Mouse (Mus musculus) hindbrain, embryonic 11.5 days (tissue): ENCODE measurements around the gene Fbxw10. TPM values are rescaled to one million over a fixed set of nuclear protein-coding genes. Genes with fewer than 3 reads are reported as not detected.

ENCODE experiments used
- ATAC-seq: fragments of 200-750 bp; cut with Nextera tagmentation; 2 replicates; pipeline ENCODE4 v1.8.0; 2017; ENCODE audit warnings: mild to moderate bottlenecking, moderate TSS enrichment, moderate library complexity; ENCODE audit not compliant: low FRiP score
- DNase-seq: peaks from one replicate; pipeline ENCODE4 v3.0.0-alpha.2; 2015; ENCODE audit warnings: low spot score
- H3K27ac ChIP-seq: fragments of 300-500 bp; sonication (generic); 2 replicates; pipeline ENCODE4 v1.5.1; 2014; ENCODE audit warnings: mild to moderate bottlenecking, low read depth, low read length
- H3K27me3 ChIP-seq: fragments of 300-500 bp; sonication (generic); 2 replicates; pipeline ENCODE4 v1.6.1; 2014; ENCODE audit warnings: mild to moderate bottlenecking, low read length, moderate library complexity, mixed read lengths; ENCODE audit not compliant: control insufficient read depth, insufficient read depth
- H3K36me3 ChIP-seq: fragments of 300-500 bp; sonication (generic); 2 replicates; pipeline ENCODE4 v1.6.1; 2014; ENCODE audit warnings: mild to moderate bottlenecking, low read length, moderate library complexity, mixed read lengths; ENCODE audit not compliant: control insufficient read depth, insufficient read depth
- H3K4me1 ChIP-seq: fragments of 300-500 bp; sonication (generic); replicated peaks from 2 replicates; pipeline ENCODE4 v1.6.1; 2014; ENCODE audit warnings: low read length, mixed read lengths; ENCODE audit not compliant: control insufficient read depth, insufficient read depth
- H3K4me2 ChIP-seq: fragments of 300-500 bp; sonication (generic); replicated peaks from 2 replicates; pipeline ENCODE4 v1.6.1; 2014; ENCODE audit warnings: mild to moderate bottlenecking, low read depth, low read length
- H3K4me3 ChIP-seq: fragments of 300-500 bp; sonication (generic); 2 replicates; pipeline ENCODE4 v1.5.1; 2014; ENCODE audit warnings: low read depth, low read length
- H3K9ac ChIP-seq: fragments of 300-500 bp; sonication (generic); 2 replicates; pipeline ENCODE4 v1.6.1; 2014; ENCODE audit warnings: low read depth, low read length
- H3K9me3 ChIP-seq: fragments of 300-500 bp; sonication (generic); 2 replicates; pipeline ENCODE4 v1.6.1; 2016; ENCODE audit warnings: low read length; ENCODE audit not compliant: control insufficient read depth
- WGBS: fragments of 180-500 bp; shearing (Covaris S2); extraction: QIAGEN DNeasy Blood & Tissue Kit; methylation state at CpG from one replicate; pipeline ENCODE4 v1.1.7; 2014; 5-methylcytosine and 5-hydroxymethylcytosine counted together
- polyA plus RNA-seq: library from polyadenylated mRNA; unstranded; fragments of >200 nt; fragmentation: Nextera tagmentation; extraction: Ambion mirVana; gene quantifications from 2 replicates; pipeline ENCODE4 v1.2.1, GENCODE M21; 2014

The Fbxw10 gene
- polyA plus RNA-seq, result 0.49 and 0.65 TPM in 2 replicates

DNA sequence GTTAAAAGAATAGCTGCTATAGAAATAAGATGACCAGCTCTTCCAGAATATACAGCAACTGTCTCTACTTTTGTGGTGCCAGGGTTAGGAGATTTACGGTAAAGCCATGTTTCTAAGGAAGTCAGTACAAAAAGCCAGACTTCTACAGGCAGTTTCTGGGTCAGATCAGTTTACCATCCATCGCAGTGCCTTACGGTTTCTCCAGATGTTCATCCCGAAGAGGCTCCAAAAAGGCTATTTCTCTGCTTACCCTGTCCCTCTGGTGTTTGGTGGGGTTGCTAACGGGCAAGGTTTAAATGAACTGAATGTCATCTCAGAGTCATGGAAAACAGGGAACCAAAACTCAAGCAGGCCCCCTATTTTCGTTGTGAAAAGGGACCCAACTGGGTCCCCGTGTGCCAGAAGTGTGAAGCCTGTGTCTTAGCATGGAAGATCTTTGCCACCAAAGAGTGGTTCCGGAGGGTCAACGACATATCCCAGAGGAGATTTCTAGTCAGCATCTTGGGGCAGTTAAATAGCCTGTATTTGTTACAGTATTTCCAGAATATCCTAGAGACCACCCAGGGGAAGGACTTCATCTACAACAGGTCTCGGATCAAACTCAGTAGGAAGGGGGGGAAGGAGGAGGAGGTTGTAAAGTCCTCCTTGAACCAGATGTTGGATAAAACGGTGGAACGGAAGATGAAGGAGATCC is at the start of gene Fbxw10:
Gene Fbxw10 (plus strand): TSS at position 109 of the 694 bp plus-strand sequence.
- H3K9ac ChIP-seq, result no peak within 1 kb of the TSS
- ATAC-seq (no peak), DNase-seq (peak; percentile 52)
- WGBS, result 27% methylated on average over 12 of the region's 12 CpGs
- no peak within 1 kb of the TSS for H3K27ac ChIP-seq
- no peak within 1 kb of the TSS for H3K4me2 ChIP-seq
- no peaks in the 10 kb centered on the region for H3K36me3 ChIP-seq
- no peaks in the 10 kb centered on the region for H3K9me3 ChIP-seq
- no peak within 1 kb of the TSS for H3K4me3 ChIP-seq
- no peaks in the 10 kb centered on the region for H3K4me1 ChIP-seq
- H3K27me3 ChIP-seq, result no peaks in the 10 kb centered on the region

DNA sequence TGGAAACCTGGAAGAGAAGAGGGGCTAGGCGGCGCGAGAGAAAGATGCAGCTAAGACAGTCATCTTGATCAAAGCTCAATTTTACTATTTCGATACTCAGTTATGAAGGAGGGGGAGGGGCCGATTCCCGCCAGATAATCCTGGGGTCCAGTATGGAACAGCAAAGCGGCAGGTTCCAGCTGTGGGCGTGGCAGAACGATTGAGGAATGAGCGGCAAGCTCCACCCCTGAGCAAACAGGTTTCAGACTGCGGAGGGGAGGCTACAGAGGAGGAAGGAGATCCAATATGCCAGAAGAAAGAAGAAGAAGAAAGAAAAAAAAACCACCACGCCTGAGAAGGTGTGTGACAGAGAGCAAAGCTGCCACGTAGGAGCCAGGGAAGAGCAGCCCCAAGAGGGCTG is 42.8 kb upstream of the Fbxw10 start:
- ATAC-seq (no peak), DNase-seq (no peak)
- Histone ChIP-seq H3K27ac (no peak overlapping the region), H3K4me2 (no peak overlapping the region), H3K4me3 (no peak overlapping the region), H3K4me1 (no peaks in the 10 kb centered on the region), H3K36me3 (no peaks in the 10 kb centered on the region), H3K27me3 (no peaks in the 10 kb centered on the region), H3K9ac (no peak overlapping the region), H3K9me3 (no peaks in the 10 kb centered on the region)
- 50% methylated on average over 13 of the region's 13 CpGs for WGBS

DNA sequence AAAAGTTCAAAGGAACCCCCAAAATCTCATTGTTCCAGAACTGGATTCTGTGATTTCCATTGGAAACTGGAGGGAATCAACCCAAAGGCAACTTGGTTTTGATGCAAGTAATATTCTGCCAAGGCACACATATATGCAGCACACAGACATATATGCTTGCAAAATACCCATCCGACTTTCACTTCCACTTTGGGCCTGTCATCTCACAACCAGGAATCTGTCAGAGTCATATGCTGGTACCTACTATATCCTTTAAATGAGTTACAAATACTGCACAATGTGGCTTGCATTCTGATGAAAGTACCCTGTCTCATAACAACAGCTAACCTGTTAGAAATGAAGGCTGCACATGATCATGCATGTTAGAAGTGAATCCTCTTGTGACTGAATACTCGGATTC is 38.9 kb upstream of the Fbxw10 start:
- Histone ChIP-seq H3K27me3 (no peaks in the 10 kb centered on the region), H3K9ac (no peak overlapping the region), H3K4me1 (no peaks in the 10 kb centered on the region), H3K4me3 (no peak overlapping the region), H3K4me2 (no peak overlapping the region), H3K36me3 (no peaks in the 10 kb centered on the region), H3K9me3 (no peaks in the 10 kb centered on the region), H3K27ac (no peak overlapping the region)
- DNase-seq (no peak), ATAC-seq (no peak)
- 78% methylated on average over 2 of the region's 2 CpGs for WGBS

DNA sequence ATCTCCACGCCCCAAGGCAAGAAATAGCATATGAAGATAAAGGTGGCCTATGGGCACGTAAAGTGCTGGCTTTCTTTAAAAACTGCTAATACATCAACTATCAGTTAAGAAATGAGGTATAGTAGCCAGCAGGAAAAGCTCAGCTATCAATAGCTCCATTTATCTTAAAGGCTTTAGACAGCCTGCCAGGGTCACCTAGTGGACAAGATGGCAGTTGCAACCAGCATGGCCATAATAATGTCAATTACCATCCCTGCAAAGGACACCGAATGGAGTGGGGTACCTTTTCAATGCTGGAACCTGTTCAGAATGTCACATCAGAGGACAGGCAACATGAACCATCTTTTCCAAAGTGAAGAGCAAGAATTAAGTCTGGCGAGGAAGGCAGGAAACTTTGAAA is 37.7 kb upstream of the Fbxw10 start:
- Histone ChIP-seq H3K4me2 (no peak overlapping the region), H3K27ac (no peak overlapping the region), H3K36me3 (no peaks in the 10 kb centered on the region), H3K4me1 (no peaks in the 10 kb centered on the region), H3K4me3 (no peak overlapping the region), H3K9me3 (no peaks in the 10 kb centered on the region), H3K9ac (no peak overlapping the region), H3K27me3 (no peaks in the 10 kb centered on the region)
- WGBS, result 72% methylated on average over 4 of the region's 4 CpGs
- ATAC-seq (no peak), DNase-seq (peak; percentile 28)

DNA sequence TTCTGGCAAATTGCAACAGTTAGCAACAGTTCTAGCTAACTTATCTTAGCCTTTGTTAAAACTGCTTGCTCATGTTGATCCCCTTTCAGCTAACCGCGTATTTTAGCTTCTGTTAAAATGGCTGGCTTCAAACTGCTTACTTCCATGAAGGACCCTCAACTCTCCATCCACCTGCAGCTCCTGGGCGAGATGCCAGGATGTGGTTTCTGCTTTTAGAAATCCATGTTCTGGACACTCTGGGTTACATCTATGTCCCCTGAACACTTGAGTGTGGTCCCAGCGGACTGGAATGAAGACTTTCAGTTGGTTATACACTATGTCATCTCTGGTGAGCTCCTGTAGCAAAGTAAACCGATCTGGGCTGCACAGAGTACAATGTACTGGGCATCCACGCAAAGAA is 34.6 kb upstream of the Fbxw10 start:
- no peak overlapping the region for H3K4me3 ChIP-seq
- H3K36me3 ChIP-seq, result no peaks in the 10 kb centered on the region
- H3K4me1 ChIP-seq, result no peaks in the 10 kb centered on the region
- no peak overlapping the region for H3K27ac ChIP-seq
- no peak for ATAC-seq
- no peak for DNase-seq
- H3K9me3 ChIP-seq, result no peaks in the 10 kb centered on the region
- WGBS, result 85% methylated on average over 6 of the region's 6 CpGs
- no peak overlapping the region for H3K9ac ChIP-seq
- no peaks in the 10 kb centered on the region for H3K27me3 ChIP-seq
- H3K4me2 ChIP-seq, result no peak overlapping the region

DNA sequence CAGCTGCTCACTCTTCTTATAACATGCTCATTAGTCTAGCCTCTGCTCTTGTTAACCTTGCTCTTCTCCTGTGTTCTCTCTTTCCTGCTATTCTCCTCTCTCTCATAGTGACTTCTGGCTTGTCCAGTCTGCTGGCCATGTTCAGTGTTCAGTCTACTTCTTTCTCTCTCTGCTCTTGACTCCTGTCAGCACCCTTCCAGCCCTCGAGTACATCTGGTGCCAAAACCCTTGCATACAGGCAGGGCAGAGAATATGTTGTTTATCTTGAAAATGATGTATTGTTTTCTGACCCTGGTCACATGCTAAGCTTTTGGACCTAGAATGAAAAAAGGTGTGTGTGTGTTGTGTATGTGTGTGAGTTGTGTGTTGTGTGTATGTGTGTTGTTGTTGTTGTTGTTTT is 33.4 kb upstream of the Fbxw10 start:
- no peak overlapping the region for H3K27ac ChIP-seq
- 66% methylated on average over 1 of the region's 1 CpGs for WGBS
- H3K36me3 ChIP-seq, result no peaks in the 10 kb centered on the region
- DNase-seq (no peak), ATAC-seq (no peak)
- H3K9ac ChIP-seq, result no peak overlapping the region
- no peak overlapping the region for H3K4me2 ChIP-seq
- no peaks in the 10 kb centered on the region for H3K4me1 ChIP-seq
- H3K27me3 ChIP-seq, result no peaks in the 10 kb centered on the region
- H3K4me3 ChIP-seq, result no peak overlapping the region
- no peaks in the 10 kb centered on the region for H3K9me3 ChIP-seq

DNA sequence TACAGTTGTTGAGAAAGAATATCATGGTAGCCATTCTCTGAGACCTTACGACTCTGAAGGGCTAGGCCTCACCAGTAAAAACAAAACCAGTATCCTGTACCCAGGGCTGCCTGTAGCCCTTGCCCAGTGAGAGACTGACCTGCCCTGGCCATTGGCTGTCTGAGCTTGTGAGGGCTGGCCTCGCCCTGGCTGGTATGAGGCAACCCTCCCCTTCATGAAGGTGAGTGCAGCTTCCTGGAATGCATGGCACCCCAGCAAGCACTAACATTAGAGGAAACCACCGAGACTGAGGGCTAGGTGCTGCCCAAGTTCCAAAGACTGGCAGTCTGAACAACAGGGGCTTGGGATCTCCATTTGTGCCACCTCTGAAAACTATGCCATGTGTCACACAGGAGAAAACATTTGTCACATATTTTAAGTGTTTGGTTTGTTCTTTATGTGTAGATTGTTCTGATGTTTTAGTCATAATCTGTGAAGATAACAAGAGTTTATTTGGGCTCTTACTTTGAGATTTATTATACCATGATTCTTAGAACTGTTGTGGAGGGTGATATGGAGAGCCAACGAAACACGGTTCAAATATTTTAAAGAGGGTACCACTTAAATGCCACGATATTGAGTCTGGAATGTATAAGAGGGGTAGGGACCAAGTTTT is 32.8 kb upstream of the Fbxw10 start:
- Histone ChIP-seq H3K36me3 (no peaks in the 10 kb centered on the region), H3K27ac (no peak overlapping the region), H3K9ac (no peak overlapping the region), H3K4me1 (no peaks in the 10 kb centered on the region), H3K4me2 (no peak overlapping the region), H3K4me3 (no peak overlapping the region), H3K27me3 (no peaks in the 10 kb centered on the region), H3K9me3 (no peaks in the 10 kb centered on the region)
- DNase-seq (no peak), ATAC-seq (no peak)
- 69% methylated on average over 6 of the region's 6 CpGs for WGBS

DNA sequence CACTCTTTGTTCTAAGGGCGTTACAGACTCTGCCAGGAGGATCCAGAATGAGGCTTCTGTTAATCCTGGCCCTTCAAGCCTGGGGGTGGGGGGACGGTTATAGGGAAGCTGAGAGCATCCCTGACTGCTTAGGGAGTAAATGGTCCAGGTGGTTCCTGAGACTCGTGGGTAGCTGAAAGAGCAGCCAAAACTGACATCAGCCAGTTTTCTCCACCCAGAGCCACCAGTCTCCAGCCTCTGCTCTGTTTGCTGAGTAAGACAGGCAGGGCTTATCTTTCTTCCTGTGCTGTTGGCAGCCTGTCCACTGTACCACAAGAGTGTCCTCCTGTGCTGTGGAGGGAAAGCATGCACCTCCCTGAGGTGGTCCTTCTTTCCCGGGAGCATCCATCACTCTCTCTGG is 32.2 kb upstream of the Fbxw10 start:
- Histone ChIP-seq H3K27me3 (no peaks in the 10 kb centered on the region), H3K9me3 (no peaks in the 10 kb centered on the region), H3K4me1 (no peaks in the 10 kb centered on the region), H3K4me2 (no peak overlapping the region), H3K27ac (no peak overlapping the region), H3K9ac (no peak overlapping the region), H3K4me3 (no peak overlapping the region), H3K36me3 (no peaks in the 10 kb centered on the region)
- ATAC-seq (no peak), DNase-seq (no peak)
- 71% methylated on average over 4 of the region's 4 CpGs for WGBS

DNA sequence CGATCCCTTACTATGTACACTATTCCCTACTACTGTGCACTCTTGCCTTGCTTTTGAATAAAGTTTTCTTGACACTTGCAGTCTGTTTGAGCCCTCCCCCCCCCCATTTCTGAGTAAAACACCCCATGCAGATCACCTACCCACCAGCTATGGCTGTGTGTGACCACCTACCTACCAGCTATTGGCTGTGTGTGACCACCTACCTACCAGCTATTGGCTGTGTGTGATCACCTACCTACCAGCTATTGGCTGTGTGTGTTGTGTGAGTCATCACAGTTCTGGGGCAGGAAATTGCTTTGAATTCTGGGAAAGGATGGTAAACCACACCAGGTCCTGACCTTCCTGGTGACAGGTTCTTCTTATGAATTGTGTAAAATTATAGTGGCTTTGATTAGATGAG is 31.4 kb upstream of the Fbxw10 start:
- Histone ChIP-seq H3K9me3 (no peaks in the 10 kb centered on the region), H3K27ac (no peak overlapping the region), H3K4me3 (no peak overlapping the region), H3K4me2 (no peak overlapping the region), H3K4me1 (0 out of 2 replicates have a peak, but pooled peaks cover 2% of the 10 kb centered on the region), H3K9ac (no peak overlapping the region), H3K36me3 (no peaks in the 10 kb centered on the region), H3K27me3 (no peaks in the 10 kb centered on the region)
- ATAC-seq, result no peak
- 95% methylated on average over 1 of the region's 1 CpGs for WGBS
- no peak for DNase-seq
